Mouse (Mus musculus): Measurements from ENCODE around the gene Ptcd3. TPM values are rescaled to one million over a fixed set of nuclear protein-coding genes. Genes with fewer than 3 reads are reported as not detected.
"Not testable (repeated sequence)": the region's sequence is repeated elsewhere in the genome, so short reads cannot be mapped to it uniquely, and the experiment has no call there.

The Ptcd3 gene
- polyA plus RNA-seq, 1 experiment: 52.3 TPM

DNA sequence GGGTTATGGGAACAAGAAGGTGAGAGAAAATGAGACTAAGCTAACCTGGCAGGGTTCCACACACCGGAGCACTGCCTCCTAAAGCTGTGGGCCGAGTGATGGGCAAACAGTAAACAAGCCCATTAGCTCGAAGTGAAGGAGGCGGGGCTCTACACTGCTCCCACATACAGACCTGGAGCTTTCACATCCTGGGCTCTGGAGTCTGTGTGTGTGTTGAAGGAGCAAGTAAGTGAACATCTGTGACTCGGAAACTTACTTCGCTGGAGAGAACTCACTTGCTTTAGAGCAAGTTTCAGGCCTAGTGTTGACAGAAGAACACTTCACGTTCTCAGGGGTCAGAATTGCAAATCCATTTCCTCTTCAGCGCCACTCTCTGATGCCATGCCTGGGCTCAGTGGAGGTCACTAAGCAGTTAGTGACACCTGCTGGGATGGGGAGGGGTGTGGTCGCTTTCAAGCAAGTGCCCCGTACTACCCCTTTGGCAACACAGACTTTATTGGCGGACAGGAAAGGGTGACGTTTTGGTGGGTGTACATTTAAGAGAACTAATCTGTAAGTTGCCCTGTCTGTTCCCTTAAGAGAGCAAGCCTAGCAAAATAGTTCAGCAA, 22.4 kb upstream of the Ptcd3 start:
- H3K4me3 ChIP-seq (ENCODE audit: insufficient read depth, low read length): no peak overlapping the region
- H3K27ac ChIP-seq (ENCODE audit: insufficient read depth, low read length): no peak overlapping the region
- H3K4me1 ChIP-seq (ENCODE audit: control insufficient read depth, insufficient read depth, low read length): no peaks in the 10 kb centered on the region
- TF ChIP-seq POLR2A (IDR thresholded peaks at IDR 0.05; ENCODE audit: extremely low read depth, insufficient read depth, low read length): no peak
- no peak for TF ChIP-seq CTCF (IDR thresholded peaks at IDR 0.05; ENCODE audit: extremely low read depth, insufficient read depth, low read length)

DNA sequence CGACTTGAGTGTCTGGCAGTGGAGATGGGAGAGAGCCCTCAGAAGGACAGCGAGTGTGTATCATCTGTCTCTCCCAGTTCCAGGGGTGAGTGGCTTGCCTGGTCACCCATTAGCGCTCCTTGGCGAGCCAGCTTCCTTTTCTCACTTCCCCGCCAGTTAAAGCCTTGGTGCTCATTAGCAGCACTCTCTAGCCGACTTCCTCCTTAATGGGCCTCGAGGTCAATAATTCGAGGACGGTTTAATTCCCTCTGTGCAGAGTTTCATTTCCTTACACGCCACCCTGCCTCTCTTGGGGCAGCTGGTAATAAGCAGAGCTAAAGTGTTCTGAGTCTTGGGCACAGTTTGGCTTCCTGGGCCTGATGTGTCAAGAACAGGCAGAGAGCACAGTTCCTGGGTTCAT, 21.5 kb upstream of the Ptcd3 start:
- TF ChIP-seq POLR2A (IDR thresholded peaks at IDR 0.05; ENCODE audit: extremely low read depth, insufficient read depth, low read length) (no peak), CTCF (IDR thresholded peaks at IDR 0.05; ENCODE audit: extremely low read depth, insufficient read depth, low read length) (no peak)
- no peaks in the 10 kb centered on the region for H3K4me1 ChIP-seq (ENCODE audit: control insufficient read depth, insufficient read depth, low read length)
- H3K4me3 ChIP-seq (ENCODE audit: insufficient read depth, low read length): no peak overlapping the region
- no peak overlapping the region for H3K27ac ChIP-seq (ENCODE audit: insufficient read depth, low read length)

DNA sequence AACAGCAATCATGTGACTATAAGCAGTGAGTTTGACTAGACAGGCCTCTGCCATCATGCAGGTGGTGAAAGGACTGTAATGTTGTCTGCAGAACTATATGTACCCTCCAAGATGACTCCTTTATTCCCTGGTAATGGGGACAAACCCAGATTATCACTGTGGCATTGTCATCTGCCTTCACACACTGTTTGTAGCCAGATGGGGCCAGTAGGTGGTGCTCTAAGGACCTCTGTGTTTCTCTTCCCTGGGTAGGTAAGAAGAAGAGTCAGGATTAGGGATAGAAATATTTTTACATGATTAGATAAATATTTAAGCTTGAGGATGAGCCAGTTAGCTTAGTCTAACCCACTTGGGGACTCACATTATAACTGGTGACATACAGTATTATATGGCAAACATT, 19.4 kb upstream of the Ptcd3 start:
- TF ChIP-seq POLR2A (IDR thresholded peaks at IDR 0.05; ENCODE audit: extremely low read depth, insufficient read depth, low read length) (no peak), CTCF (IDR thresholded peaks at IDR 0.05; ENCODE audit: extremely low read depth, insufficient read depth, low read length) (peak; percentile 86)
- H3K4me3 ChIP-seq (ENCODE audit: insufficient read depth, low read length): no peak overlapping the region
- H3K4me1 ChIP-seq (ENCODE audit: control insufficient read depth, insufficient read depth, low read length): 0 out of 2 replicates have a peak, but pooled peaks cover 2% of the 10 kb centered on the region
- H3K27ac ChIP-seq (ENCODE audit: insufficient read depth, low read length): no peak overlapping the region

DNA sequence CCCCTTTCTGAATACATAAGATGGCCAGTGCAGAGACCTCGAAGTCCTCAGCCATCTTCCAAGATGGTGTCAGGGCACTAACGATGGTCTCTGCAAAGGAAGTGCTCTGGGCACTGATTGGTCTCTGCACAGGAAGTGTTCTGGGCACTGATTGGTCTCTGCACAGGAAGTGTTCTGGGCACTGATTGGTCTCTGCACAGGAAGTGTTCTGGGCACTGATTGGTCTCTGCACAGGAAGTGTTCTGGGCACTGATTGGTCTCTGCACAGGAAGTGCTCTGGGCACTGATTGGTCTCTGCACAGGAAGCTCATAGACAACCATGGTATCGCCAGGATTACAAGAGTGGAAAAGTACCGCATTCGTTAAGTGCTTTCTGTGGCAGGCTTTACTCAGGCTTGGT, 16.7 kb upstream of the Ptcd3 start:
- not testable (repeated sequence) for H3K4me1 ChIP-seq (ENCODE audit: control insufficient read depth, insufficient read depth, low read length); H3K27ac ChIP-seq (ENCODE audit: insufficient read depth, low read length); H3K4me3 ChIP-seq (ENCODE audit: insufficient read depth, low read length)

DNA sequence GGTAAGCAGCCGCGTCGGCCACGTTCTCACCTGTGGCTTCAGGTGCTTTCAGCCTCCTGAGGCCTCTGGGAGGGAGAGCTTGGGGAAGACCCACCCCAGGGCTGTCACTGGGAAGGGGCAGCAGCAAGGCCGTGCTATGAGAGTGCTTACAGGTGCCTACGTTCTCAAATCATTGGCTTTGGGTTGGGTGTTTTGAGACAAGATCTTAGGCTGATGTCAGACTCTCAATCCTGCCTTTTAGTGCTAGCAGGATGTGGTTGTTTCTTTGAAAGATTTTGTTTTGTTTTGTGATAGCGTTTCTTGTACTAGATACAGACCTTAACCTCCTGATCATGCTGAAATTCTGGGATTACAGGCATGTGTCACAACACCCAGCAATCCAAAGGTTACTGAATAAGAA, 12.2 kb upstream of the Ptcd3 start:
- Histone ChIP-seq H3K4me1 (ENCODE audit: control insufficient read depth, insufficient read depth, low read length) (0 out of 2 replicates have a peak, but pooled peaks cover 2% of the 10 kb centered on the region), H3K27ac (ENCODE audit: insufficient read depth, low read length) (no peak overlapping the region), H3K4me3 (ENCODE audit: insufficient read depth, low read length) (no peak overlapping the region)
- TF ChIP-seq CTCF (IDR thresholded peaks at IDR 0.05; ENCODE audit: extremely low read depth, insufficient read depth, low read length): no peak
- TF ChIP-seq POLR2A (IDR thresholded peaks at IDR 0.05; ENCODE audit: extremely low read depth, insufficient read depth, low read length): no peak

DNA sequence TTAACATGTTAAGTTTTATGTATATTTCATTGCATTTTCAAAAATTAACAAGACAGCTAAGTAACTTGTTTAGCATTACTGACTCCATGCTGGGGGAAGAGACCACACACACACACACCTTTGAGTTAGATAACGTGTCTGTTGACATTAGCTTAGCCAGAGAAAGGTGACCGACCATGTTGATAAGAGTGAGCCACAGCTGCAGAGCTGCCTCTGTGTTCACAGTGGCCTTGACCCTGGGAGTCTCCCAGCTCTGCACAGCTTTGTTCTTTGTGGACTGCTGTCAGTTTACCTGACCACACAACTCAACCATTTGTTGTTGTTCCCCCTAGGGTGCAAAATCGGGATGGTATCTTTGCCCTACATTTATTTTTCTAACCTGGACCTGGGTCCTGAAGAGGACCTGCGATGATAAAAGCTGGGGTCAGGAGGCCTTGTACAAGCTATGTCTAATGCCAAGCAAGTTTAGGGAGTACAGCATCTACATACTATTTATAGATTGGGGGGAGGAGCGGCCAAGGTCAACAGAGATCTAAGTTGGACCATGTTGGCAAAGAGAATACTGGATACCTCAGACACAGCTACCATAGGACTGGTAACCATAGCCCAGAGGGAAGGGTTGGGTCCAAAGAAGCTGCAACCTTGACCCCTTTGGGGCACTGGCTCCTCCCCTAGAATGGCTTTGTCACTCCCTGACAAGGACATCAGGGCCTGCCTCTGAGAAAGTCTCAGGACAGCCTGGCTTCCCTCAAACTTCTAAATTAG, 3.3 kb upstream of the Ptcd3 start:
- H3K4me3 ChIP-seq (ENCODE audit: insufficient read depth, low read length): no peak overlapping the region
- TF ChIP-seq CTCF (IDR thresholded peaks at IDR 0.05; ENCODE audit: extremely low read depth, insufficient read depth, low read length): no peak
- no peak for TF ChIP-seq POLR2A (IDR thresholded peaks at IDR 0.05; ENCODE audit: extremely low read depth, insufficient read depth, low read length)
- H3K27ac ChIP-seq (ENCODE audit: insufficient read depth, low read length): no peak overlapping the region
- H3K4me1 ChIP-seq (ENCODE audit: control insufficient read depth, insufficient read depth, low read length): no peaks in the 10 kb centered on the region; the same call in 1 of the 2 replicates

DNA sequence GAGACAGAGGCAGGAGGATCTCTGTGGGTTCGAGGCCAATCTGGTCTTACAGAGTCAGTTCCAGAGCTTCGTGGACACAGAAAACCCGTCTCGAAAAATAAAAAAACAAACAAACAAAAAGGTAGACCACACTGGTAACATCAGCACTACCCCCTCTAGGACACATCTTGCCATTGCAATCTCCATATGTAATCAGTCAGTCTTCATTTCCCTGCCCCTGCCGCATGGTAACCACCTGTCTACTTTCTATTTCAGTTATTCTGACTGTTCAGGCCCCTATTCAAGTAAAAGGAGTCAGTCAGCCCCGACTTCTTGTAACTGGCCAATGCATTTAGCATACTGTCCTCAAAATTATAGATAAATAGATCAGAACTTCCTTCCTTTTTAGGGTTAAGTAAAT, 1.3 kb upstream of the Ptcd3 start:
- no peaks in the 10 kb centered on the region; the same call in 1 of the 2 replicates for H3K4me1 ChIP-seq (ENCODE audit: control insufficient read depth, insufficient read depth, low read length)
- no peak overlapping the region for H3K27ac ChIP-seq (ENCODE audit: insufficient read depth, low read length)
- H3K4me3 ChIP-seq (ENCODE audit: insufficient read depth, low read length): peak overlapping the region; percentile 74
- no peak for TF ChIP-seq POLR2A (IDR thresholded peaks at IDR 0.05; ENCODE audit: extremely low read depth, insufficient read depth, low read length)
- no peak for TF ChIP-seq CTCF (IDR thresholded peaks at IDR 0.05; ENCODE audit: extremely low read depth, insufficient read depth, low read length)

DNA sequence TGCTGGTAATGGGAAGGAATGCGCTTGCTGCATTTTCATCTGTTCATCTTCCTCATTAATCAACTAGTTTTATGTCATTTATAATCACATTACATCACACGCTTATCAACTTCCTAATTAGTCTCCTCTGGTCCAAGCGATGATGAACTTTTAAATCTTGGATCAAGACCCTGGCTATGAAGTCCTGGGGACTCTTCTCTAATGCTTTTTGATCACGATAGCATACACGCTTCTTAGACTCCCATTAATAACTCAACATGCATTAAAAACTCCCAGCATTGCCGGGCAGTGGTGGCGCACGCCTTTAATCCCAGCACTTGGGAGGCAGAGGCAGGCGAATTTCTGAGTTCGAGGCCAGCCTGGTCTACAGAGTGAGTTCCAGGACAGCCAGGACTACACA, 834 bp upstream of the Ptcd3 start:
- H3K4me3 ChIP-seq (ENCODE audit: insufficient read depth, low read length): peak overlapping the region; percentile 74
- H3K27ac ChIP-seq (ENCODE audit: insufficient read depth, low read length): no peak overlapping the region
- TF ChIP-seq POLR2A (IDR thresholded peaks at IDR 0.05; ENCODE audit: extremely low read depth, insufficient read depth, low read length) (no peak), CTCF (IDR thresholded peaks at IDR 0.05; ENCODE audit: extremely low read depth, insufficient read depth, low read length) (no peak)
- no peaks in the 10 kb centered on the region; the same call in 1 of the 2 replicates for H3K4me1 ChIP-seq (ENCODE audit: control insufficient read depth, insufficient read depth, low read length)

DNA sequence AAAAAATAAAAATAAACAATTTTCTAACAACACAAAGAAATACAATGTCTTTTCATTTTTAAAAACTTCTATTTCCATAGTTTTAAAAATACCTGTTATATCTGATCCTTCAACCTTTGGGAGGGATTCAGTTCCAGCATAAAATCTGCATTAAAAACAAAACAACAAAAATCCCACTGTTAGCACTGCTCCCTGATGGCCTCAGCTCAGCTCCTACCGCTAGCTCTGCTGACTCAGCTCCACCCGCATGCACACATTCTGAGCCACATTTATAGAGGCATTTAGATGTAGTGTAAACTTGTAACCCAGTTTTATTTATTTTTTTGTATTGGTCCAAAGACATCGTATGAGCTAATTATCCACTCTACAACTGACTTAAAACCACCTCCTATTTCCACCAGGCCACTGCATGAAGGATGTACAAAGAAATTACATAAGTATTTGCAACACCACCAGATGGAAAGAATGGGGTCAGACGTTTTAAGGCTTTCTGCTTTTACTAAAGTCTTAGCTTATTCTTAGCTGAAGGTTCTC, 781 bp downstream of the Ptcd3 start:
- H3K4me3 ChIP-seq (ENCODE audit: insufficient read depth, low read length): peak overlapping the region; percentile 74
- H3K27ac ChIP-seq (ENCODE audit: insufficient read depth, low read length): no peak overlapping the region
- H3K4me1 ChIP-seq (ENCODE audit: control insufficient read depth, insufficient read depth, low read length): no peaks in the 10 kb centered on the region; the same call in 1 of the 2 replicates
- TF ChIP-seq CTCF (IDR thresholded peaks at IDR 0.05; ENCODE audit: extremely low read depth, insufficient read depth, low read length) (no peak), POLR2A (IDR thresholded peaks at IDR 0.05; ENCODE audit: extremely low read depth, insufficient read depth, low read length) (no peak)

DNA sequence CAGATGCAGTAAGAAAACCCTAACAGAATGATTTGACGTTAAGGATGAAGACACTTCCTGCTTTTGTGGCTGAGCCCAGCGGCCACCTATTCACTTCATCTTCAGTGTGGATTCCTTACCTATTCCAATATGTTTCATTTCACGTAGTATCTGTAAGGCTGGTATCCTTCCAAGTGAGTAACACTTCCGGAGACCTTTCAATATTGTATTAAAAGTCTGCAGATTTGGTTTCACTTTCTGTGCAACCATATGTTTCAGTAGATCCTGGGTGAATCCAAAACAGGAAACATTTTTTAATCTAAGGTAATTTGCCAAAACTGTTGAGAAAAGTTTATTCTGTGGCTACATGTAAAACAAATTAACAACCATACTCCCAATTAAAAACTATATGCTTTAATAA, 15.3 kb downstream of the Ptcd3 start:
- no peak overlapping the region for H3K27ac ChIP-seq (ENCODE audit: insufficient read depth, low read length)
- no peak for TF ChIP-seq CTCF (IDR thresholded peaks at IDR 0.05; ENCODE audit: extremely low read depth, insufficient read depth, low read length)
- no peak for TF ChIP-seq POLR2A (IDR thresholded peaks at IDR 0.05; ENCODE audit: extremely low read depth, insufficient read depth, low read length)
- H3K4me3 ChIP-seq (ENCODE audit: insufficient read depth, low read length): no peak overlapping the region
- H3K4me1 ChIP-seq (ENCODE audit: control insufficient read depth, insufficient read depth, low read length): no peaks in the 10 kb centered on the region
